Mouse (Mus musculus) hematopoietic multipotent progenitor cell, adult 10-12 weeks (in vitro differentiated cells): ENCODE data around the gene Vmn2r24. TPM values are rescaled to one million over a fixed set of nuclear protein-coding genes. Genes with fewer than 3 reads are reported as not detected.

Source experiments
- polyA plus RNA-seq: library from polyadenylated mRNA; stranded (reverse); fragments of >175 nt; gene quantifications from 2 replicates; pipeline ENCODE4 v1.2.3, GENCODE M21; 2012; ENCODE audit warnings: low replicate concordance

Gene Vmn2r24
- polyA plus RNA-seq: not detected in 2 replicates

DNA sequence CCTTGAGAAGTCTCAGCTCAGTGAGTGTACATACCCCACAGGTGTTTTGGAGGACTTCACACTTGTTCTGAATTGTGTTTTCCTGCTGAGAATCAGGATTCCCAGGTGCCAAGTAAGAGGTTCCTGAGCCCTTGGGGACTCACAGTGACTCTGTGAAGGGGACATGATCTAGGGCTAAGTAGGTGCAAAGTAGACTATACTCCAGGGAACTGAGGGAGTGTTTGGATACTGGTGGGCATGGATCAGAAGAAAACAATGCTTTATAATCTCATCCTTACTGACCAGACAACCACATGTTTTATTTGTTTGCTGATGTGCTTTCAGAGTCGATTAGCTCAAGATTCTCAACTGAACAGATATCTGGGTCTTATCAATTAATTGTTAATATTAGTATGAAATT, at the start of gene Vmn2r24:
Vmn2r24 (plus strand) TSS at position 301 of the 400 bp plus-strand sequence.

DNA sequence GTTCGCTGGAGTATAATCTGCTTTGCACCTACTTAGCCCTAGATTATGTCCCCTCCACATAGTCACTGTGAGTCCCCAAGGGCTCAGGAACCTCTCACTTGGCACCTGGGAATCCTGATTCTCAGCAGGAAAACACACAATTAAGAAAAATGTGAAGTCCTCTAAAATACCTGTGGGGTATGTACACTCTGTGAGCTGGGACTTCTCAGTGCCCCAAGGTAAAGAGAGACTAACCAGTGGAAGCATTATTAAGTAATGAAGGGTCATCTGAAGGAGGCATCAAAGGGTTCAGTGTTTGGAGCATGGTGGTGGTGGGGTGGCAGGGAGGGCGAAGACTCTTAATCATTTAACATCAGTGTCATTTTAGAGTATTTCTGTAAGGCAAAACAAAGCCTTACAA, 74.7 kb downstream of the Vmn2r24 start, which contains the start of gene Vmn2r25:
Vmn2r25 (minus strand) TSS at position 101 of the 400 bp plus-strand sequence.

Other genes with a start within 250 kb of the Vmn2r24 start
- 0.05 TPM in 1 of 2 replicates, not detected in the other for gene Vmn2r21, start 245.5 kb upstream of the Vmn2r24 start, polyA plus RNA-seq
- not detected in 2 replicates for gene Vmn2r22, start 128.2 kb upstream of the Vmn2r24 start, polyA plus RNA-seq
- 0.02 TPM in 1 of 2 replicates, not detected in the other for gene Vmn2r23, start 76.2 kb upstream of the Vmn2r24 start, polyA plus RNA-seq
- gene Vmn2r25, start 74.6 kb downstream of the Vmn2r24 start, polyA plus RNA-seq: not detected in 2 replicates
- gene Vmn2r26, start 245.7 kb downstream of the Vmn2r24 start, polyA plus RNA-seq: not detected in 2 replicates